Mouse (Mus musculus) gastrocnemius, postnatal 4 days (tissue): ENCODE measurements around the gene Tfpt. TPM values are rescaled to one million over a fixed set of nuclear protein-coding genes. Genes with fewer than 3 reads are reported as not detected.
"Not testable (repeated sequence)": the region's sequence is repeated elsewhere in the genome, so short reads cannot be mapped to it uniquely, and the experiment has no call there.

Experiments used
- DNase-seq, 2 experiments: peaks; one replicate each; pipeline ENCODE4 v3.0.0; 2021 to 2022; ENCODE audit warnings: low spot score in 2 of 2, mixed read lengths in 2 of 2
- microRNA-seq: library from miRNA; unstranded; fragments of <30 nt; microRNA quantifications from one replicate; pipeline ENCODE4 v1.2.0, GENCODE M21; 2021
- total RNA-seq, 2 experiments: library from RNA; stranded (reverse); gene quantifications; 2 replicates each; pipeline ENCODE4 v1.2.3; 2021

Gene Tfpt
- total RNA-seq, 2 experiments from 2014 or later, result 20.8 to 22.7 TPM

DNA sequence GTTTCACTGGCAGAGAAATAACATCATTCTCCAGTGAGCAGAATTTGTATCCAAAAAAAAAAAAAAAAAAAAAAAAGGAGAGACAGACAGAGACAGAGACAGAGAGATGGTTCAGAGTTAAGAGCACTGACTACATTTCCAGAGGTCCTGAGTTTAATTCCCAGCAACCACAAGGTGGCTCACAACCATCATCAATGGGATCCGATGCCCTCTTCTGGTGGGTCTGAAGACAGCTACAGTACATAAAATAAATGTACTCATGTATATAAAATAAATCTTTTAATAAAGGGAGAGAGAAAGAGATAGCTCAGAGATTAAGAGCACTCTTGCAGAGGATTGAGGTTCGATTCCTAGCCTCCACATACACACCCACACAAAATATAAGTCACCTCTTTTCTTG is 51.5 kb downstream of the Tfpt start:
- DNase-seq, result no peak

GRCm38 (mm10) chr7:3576354-3577124 is 53.2 kb downstream of the Tfpt start:
- no peak for DNase-seq

- DNase-seq, result no peak
Observed at GRCm38 (mm10) chr7:3574216-3574615, 55.5 kb downstream of the Tfpt start.

DNA sequence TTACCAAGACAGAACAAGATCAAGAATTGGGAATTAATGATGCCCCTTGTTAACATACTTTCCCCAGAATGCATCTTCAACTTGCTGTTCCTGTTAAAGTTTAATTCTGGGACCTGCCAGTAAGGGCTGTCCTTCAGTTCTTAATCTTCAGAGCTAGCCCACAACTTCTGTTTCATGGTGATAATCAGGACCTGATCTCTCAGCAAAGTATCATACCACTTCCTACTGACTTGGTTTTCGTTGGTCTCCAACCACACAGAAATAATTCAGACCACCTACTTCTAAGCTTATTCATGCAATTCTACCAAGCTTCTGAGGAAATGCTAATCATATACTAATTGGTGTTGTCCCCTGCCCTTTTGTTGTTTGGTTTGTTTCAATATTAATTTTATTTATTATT is 57.9 kb downstream of the Tfpt start:
- no peak for DNase-seq

DNA sequence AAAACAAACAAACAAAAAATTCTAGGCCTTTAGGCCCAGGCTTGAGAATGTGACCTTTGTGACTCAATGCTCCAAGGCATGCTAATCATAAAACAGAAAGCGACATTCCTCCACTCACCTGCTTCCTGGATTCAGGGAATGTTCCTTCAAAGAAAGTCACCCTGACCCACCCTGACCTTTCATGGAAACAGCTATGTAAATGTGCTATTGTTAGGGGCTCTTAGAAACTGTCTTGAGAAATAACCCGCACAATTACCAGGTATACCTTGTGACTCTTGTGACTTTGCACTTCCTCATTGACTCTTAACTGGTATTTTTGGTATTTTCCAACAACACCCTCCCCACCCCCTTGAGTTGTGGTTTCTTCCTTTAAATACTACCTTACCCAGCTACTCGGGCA is 59.1 kb downstream of the Tfpt start:
- not testable (repeated sequence) for DNase-seq

Small RNA genes lying within 50 kb of the gene (microRNA-seq; reads per million reads assigned to microRNA genes)
- not detected for gene Gm25100
- 1.7 reads per million for gene Mir3572

Other genes with a start within 250 kb of the Tfpt start
- gene Cacng8, start 239.2 kb downstream of the Tfpt start, total RNA-seq, result not detected
- gene Cacng6, start 205.7 kb downstream of the Tfpt start, total RNA-seq, result 10 to 100 TPM; 76.0 to 76.4 TPM
- under 1 TPM; 0.32 to 0.52 TPM for gene Tarm1, start 127.3 kb downstream of the Tfpt start, total RNA-seq
- under 1 TPM; 0.20 to 0.29 TPM for gene Oscar, start 13.8 kb downstream of the Tfpt start, total RNA-seq
- gene Ndufa3, start 12.6 kb downstream of the Tfpt start, total RNA-seq, result 100 to 1,000 TPM; 644 to 708 TPM
- gene Prpf31, start 56 bp upstream of the Tfpt start, total RNA-seq, result 10 to 100 TPM; 38.3 to 38.9 TPM
- gene Cnot3, start 15.3 kb upstream of the Tfpt start, total RNA-seq, result 10 to 100 TPM; 49.3 to 50.3 TPM
- gene Leng1, start 35.9 kb upstream of the Tfpt start, total RNA-seq, result 1 to 10 TPM; 9.8 TPM
- 1 to 10 TPM; 2.0 to 3.5 TPM for gene Tmc4, start 47.6 kb upstream of the Tfpt start, total RNA-seq
- gene Tsen34, start 62.9 kb upstream of the Tfpt start, total RNA-seq, result 10 to 100 TPM; 86.2 to 95.2 TPM
- 10 to 100 TPM; 24.9 to 25.0 TPM for gene Mboat7, start 63.6 kb upstream of the Tfpt start, total RNA-seq
- 1,000 to 10,000 TPM in 1 of 2 experiments, 100 to 1,000 TPM in 1; 942 to 1,092 TPM for gene Rps9, start 74.1 kb upstream of the Tfpt start, total RNA-seq
- gene Pirb, start 90.5 kb upstream of the Tfpt start, total RNA-seq, result 1 to 10 TPM; 1.9 to 2.3 TPM
- gene Gm15448, start 195.8 kb upstream of the Tfpt start, total RNA-seq, result under 1 TPM; 0.60 to 0.71 TPM
- under 1 TPM in 1 of 2 experiments, not detected in 1; 0.29 TPM for gene Pira2, start 215.1 kb upstream of the Tfpt start, total RNA-seq